In genomic region chr6:127331091-127331490, GRCm38 (mm10) we compare ENCODE assay signal across 9 mouse cellular contexts.
A peak's percentile ranks its signal among the peaks of the same experiment; 100 is the strongest.
DNase-seq lines count a peak whose midpoint lies in the region; ATAC-seq and TF ChIP-seq lines count a peak whose summit lies in the region.
"Had no signal": no experiment of that assay in that cellular context is flagged by ENCODE, and none has a peak within 500 bp of the region (broad histone marks: within the 10 kb centered on the region; RNA-seq: fewer than 3 reads in every experiment).

No protein-coding gene starts in this region.

- H3K9me3 ChIP-seq in kidney, embryonic 14.5 days (ENCODE audit: control insufficient read depth, low read length): no peaks in the 10 kb centered on the region
- H3K9me3 ChIP-seq in erythroblast, embryonic 14.5 days (ENCODE audit: control insufficient read depth, low read length): no peaks in the 10 kb centered on the region
- no peaks in the 10 kb centered on the region for H3K9me3 ChIP-seq in limb, embryonic 11.5 days (ENCODE audit: control insufficient read depth, low read length)
- H3K9me3 ChIP-seq: G1E had no signal

- H3K9ac ChIP-seq in kidney, embryonic 14.5 days (ENCODE audit: low read depth, low read length): no peak overlapping the region
- no peak overlapping the region for H3K9ac ChIP-seq in limb, embryonic 11.5 days (ENCODE audit: low read length)

- DNase-seq in kidney, adult 8-10 months: no peak
- no peak for DNase-seq in limb, embryonic 11.5 days (ENCODE audit: low spot score)
- no peak for DNase-seq in gastrocnemius, postnatal 4 days (ENCODE audit: low spot score in 2 of 2)
- DNase-seq in left cerebral cortex, adult 8-10 months (ENCODE audit: low spot score in 2 of 2): no peak
- DNase-seq in left cerebral cortex, adult 2 months (ENCODE audit: extremely low spot score in 1 of 2, low spot score in 2 of 2): no peak

- no peak for ATAC-seq in kidney, embryonic 14.5 days (ENCODE audit: low FRiP score, low TSS enrichment)
- ATAC-seq in limb, embryonic 11.5 days (ENCODE audit: insufficient number of reproducible peaks, low FRiP score, low TSS enrichment, low read depth): no peak
- 0 out of 2 replicates have a peak, but pooled peaks have one; percentile 29 for ATAC-seq in megakaryocyte-erythroid progenitor cell, adult 5-6 weeks (replicated peaks; ENCODE audit: low FRiP score, low TSS enrichment, poor library complexity, severe bottlenecking)

- no peak overlapping the region for H3K4me3 ChIP-seq in kidney, embryonic 14.5 days (ENCODE audit: low read length)
- peak overlapping the region; percentile 75 for H3K4me3 ChIP-seq in erythroblast, embryonic 14.5 days (replicated peaks)
- H3K4me3 ChIP-seq in limb, embryonic 11.5 days (ENCODE audit: low read depth, low read length): no peak overlapping the region
- H3K4me3 ChIP-seq in left cerebral cortex, adult 2 months: no peak overlapping the region

- H3K4me2 ChIP-seq in kidney, embryonic 14.5 days (replicated peaks; ENCODE audit: low read depth, low read length): no peak overlapping the region
- H3K4me2 ChIP-seq in limb, embryonic 11.5 days (ENCODE audit: low read depth, severe bottlenecking): peak overlapping the region; percentile 52; the same call in 1 of the 2 replicates

- 82% methylated on average over 5 of the region's 5 CpGs for WGBS in kidney, embryonic 14.5 days
- 85% methylated on average over 5 of the region's 5 CpGs for WGBS in limb, embryonic 11.5 days

- H3K27me3 ChIP-seq in kidney, embryonic 14.5 days (ENCODE audit: control insufficient read depth, insufficient read depth, low read length): no peaks in the 10 kb centered on the region
- H3K27me3 ChIP-seq in erythroblast, embryonic 14.5 days (ENCODE audit: control insufficient read depth): peaks cover 9% of the 10 kb centered on the region
- H3K27me3 ChIP-seq in limb, embryonic 11.5 days (ENCODE audit: control insufficient read depth, insufficient read depth, low read length): no peaks in the 10 kb centered on the region

- H3K27ac ChIP-seq in kidney, embryonic 14.5 days (ENCODE audit: low read depth, low read length): peak overlapping the region; percentile 79
- H3K27ac ChIP-seq in limb, embryonic 11.5 days (replicated peaks; ENCODE audit: low read depth, low read length): no peak overlapping the region; the same call in 1 of the 2 replicates
- no peak overlapping the region for H3K27ac ChIP-seq in left cerebral cortex, adult 2 months

- H3K36me3 ChIP-seq in kidney, embryonic 14.5 days (ENCODE audit: control insufficient read depth, insufficient read depth, low read length): no peaks in the 10 kb centered on the region
- H3K36me3 ChIP-seq in erythroblast, embryonic 14.5 days (ENCODE audit: control insufficient read depth): no peaks in the 10 kb centered on the region
- H3K36me3 ChIP-seq in limb, embryonic 11.5 days (ENCODE audit: control insufficient read depth, insufficient read depth, low read length): no peaks in the 10 kb centered on the region
- H3K36me3 ChIP-seq: G1E had no signal

- TF ChIP-seq CTCF in left cerebral cortex, adult 2 months (IDR thresholded peaks at IDR 0.05): no peak

- intact Hi-C loops in left cerebral cortex, adult 2 months (cut with DNase I): no loop called here

- peaks cover 29% of the 10 kb centered on the region for H3K4me1 ChIP-seq in kidney, embryonic 14.5 days (ENCODE audit: control insufficient read depth, insufficient read depth, low read length)
- peaks cover 56% of the 10 kb centered on the region for H3K4me1 ChIP-seq in erythroblast, embryonic 14.5 days (ENCODE audit: control insufficient read depth)
- H3K4me1 ChIP-seq in limb, embryonic 11.5 days (ENCODE audit: control insufficient read depth, insufficient read depth, low read length): peaks cover 26% of the 10 kb centered on the region
